Mouse (Mus musculus) Patski (cell line): Measurements from ENCODE around the gene Wdr19. TPM values are rescaled to one million over a fixed set of nuclear protein-coding genes. Genes with fewer than 3 reads are reported as not detected.
"Not testable (repeated sequence)": the region's sequence is repeated elsewhere in the genome, so short reads cannot be mapped to it uniquely, and the experiment has no call there.

Experiments used
- ATAC-seq: fragments of 100-300 bp; one replicate; pipeline ENCODE4 v1.8.0; 2021
- CTCF ChIA-PET: fragments of 350-600 bp; sonication (Branson Sonifier 250); formaldehyde crosslinking; loops from one replicate; lab custom pipeline; 2022; ENCODE audit warnings: inconsistent platforms; lab: Charles Lee
- POLR2A ChIA-PET: fragments of 350-600 bp; sonication (Branson Sonifier 250); formaldehyde crosslinking; loops from one replicate; lab custom pipeline; 2022; ENCODE audit warnings: antibody characterized with exemption, inconsistent platforms; lab: Charles Lee
- DNase-seq: peaks from one replicate; pipeline ENCODE4 v3.0.0-alpha.2; 2011; ENCODE audit warnings: low read depth, low spot score
- H3K27me3 ChIP-seq: fragments of 371-371 bp; one replicate; pipeline ENCODE4 v1.5.1; 2021
- CTCF ChIP-seq: fragments of 100-300 bp; IDR thresholded peaks from one replicate; pipeline ENCODE4 v1.5.1; 2021
- in situ Hi-C: fragments of 300-500 bp; cut with MboI; formaldehyde crosslinking; loops from 3 replicates; pipeline ENCODE4 v1.11.1; 2018; ENCODE audit warnings: low pct_unique_long_range_greater_than_20kb, mixed read lengths
- polyA plus RNA-seq: library from polyadenylated mRNA; unstranded; gene quantifications from one replicate; pipeline ENCODE4 v1.2.3, GENCODE M21; 2021

Gene Wdr19
- polyA plus RNA-seq, 1 experiment from 2014 or later = 29.2 TPM

- in situ Hi-C loops = no loop called here
- TF ChIP-seq CTCF = no peak
- no peaks in the 10 kb centered on the region for H3K27me3 ChIP-seq
- DNase-seq = no peak
- CTCF ChIA-PET = interaction anchor here (1.4 kb wide), 1 partner anchor 13 kb away, joined by 3 read pairs; no protein-coding TSS in a partner anchor
- POLR2A ChIA-PET = interaction anchor here (1.0 kb wide), 1 partner anchor 17 kb away, joined by 4 read pairs; no protein-coding TSS in a partner anchor
- no peak for ATAC-seq
Observed at GRCm38 (mm10) chr5:65250185-65250855, 50.8 kb downstream of the Wdr19 start.

GRCm38 (mm10) chr5:65257910-65258505 lies 58.5 kb downstream of the Wdr19 start:
- no peak for TF ChIP-seq CTCF
- CTCF ChIA-PET = interaction anchor here (1.0 to 2.7 kb wide), 4 partner anchors 15 to 374 kb away, joined by 4 to 8 read pairs (median 6); no protein-coding TSS in a partner anchor

DNA sequence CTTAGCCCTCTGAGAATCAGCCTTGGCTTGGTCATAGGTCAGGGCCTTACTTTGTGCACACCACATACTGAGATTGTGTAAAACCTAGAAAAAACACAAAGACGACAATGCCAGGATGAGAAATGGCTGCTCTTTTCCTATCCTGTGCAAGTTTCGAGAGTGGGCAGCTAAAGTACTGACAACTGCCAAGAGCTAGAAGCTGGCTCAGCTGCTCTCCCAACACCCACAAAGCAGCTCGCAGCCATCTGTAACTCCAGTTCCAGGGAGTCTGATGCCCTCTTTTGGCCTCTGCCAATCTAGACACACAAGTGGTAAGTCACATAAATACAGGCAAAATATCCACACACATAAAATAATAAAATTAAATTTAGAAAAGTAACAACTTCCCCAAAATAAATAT lies 74.5 kb downstream of the Wdr19 start:
- TF ChIP-seq CTCF = no peak
- in situ Hi-C loops = no loop called here

More at GRCm38 (mm10) chr5:65257910-65258505, 58.5 kb downstream of the Wdr19 start:
- in situ Hi-C loops = no loop called here
- ATAC-seq (no peak), DNase-seq (no peak)
- no peaks in the 10 kb centered on the region for H3K27me3 ChIP-seq
- POLR2A ChIA-PET = interaction anchor here (0.8 to 1.3 kb wide), 2 partner anchors 11 to 18 kb away, joined by 3 to 4 read pairs; no protein-coding TSS in a partner anchor

GRCm38 (mm10) chr5:65279133-65279651 lies 79.7 kb downstream of the Wdr19 start:
- TF ChIP-seq CTCF = no peak
- ChIA-PET CTCF (no interaction called here), POLR2A (interaction anchor here (0.9 kb wide), 1 partner anchor 25 kb away, joined by 3 read pairs; no protein-coding TSS in a partner anchor)
- ATAC-seq = no peak
- in situ Hi-C loops = no loop called here
- no peaks in the 10 kb centered on the region for H3K27me3 ChIP-seq
- DNase-seq = no peak

More for the DNA sequence above, 74.5 kb downstream of the Wdr19 start:
- ChIA-PET CTCF (interaction anchor here (0.9 to 1.3 kb wide), 3 partner anchors 8 to 270 kb away, joined by 3 to 4 read pairs (median 3); no protein-coding TSS in a partner anchor), POLR2A (interaction anchor here (1.9 kb wide), 1 partner anchor 10 kb away, joined by 4 read pairs; no protein-coding TSS in a partner anchor)
- DNase-seq (no peak), ATAC-seq (no peak)
- no peaks in the 10 kb centered on the region for H3K27me3 ChIP-seq

GRCm38 (mm10) chr5:65281216-65281615 lies 81.7 kb downstream of the Wdr19 start:
- H3K27me3 ChIP-seq = no peaks in the 10 kb centered on the region
- DNase-seq (no peak), ATAC-seq (no peak)
- POLR2A ChIA-PET = no interaction called here
- CTCF ChIA-PET = interaction anchor here (0.6 kb wide), 1 partner anchor 19 kb away, joined by 3 read pairs; no protein-coding TSS in a partner anchor
- TF ChIP-seq CTCF = no peak
- in situ Hi-C loops = no loop called here

GRCm38 (mm10) chr5:65284171-65284570 lies 84.7 kb downstream of the Wdr19 start:
- DNase-seq = no peak
- CTCF ChIA-PET = interaction anchor here (1.2 kb wide), 1 partner anchor 11 kb away, joined by 4 read pairs; no protein-coding TSS in a partner anchor
- no peaks in the 10 kb centered on the region for H3K27me3 ChIP-seq
- peak; percentile 67 for TF ChIP-seq CTCF
- in situ Hi-C loops = no loop called here
- no peak for ATAC-seq
- POLR2A ChIA-PET = interaction anchor here (2.2 kb wide), 1 partner anchor 9 kb away, joined by 4 read pairs; no protein-coding TSS in a partner anchor

GRCm38 (mm10) chr5:65287751-65288701 lies 88.5 kb downstream of the Wdr19 start:
- in situ Hi-C loops = no loop called here
- DNase-seq = no peak
- POLR2A ChIA-PET = interaction anchor here (0.6 kb wide), 1 partner anchor 237 kb away, joined by 3 read pairs; no protein-coding TSS in a partner anchor
- TF ChIP-seq CTCF = no peak
- CTCF ChIA-PET = interaction anchor here (1.0 kb wide), 1 partner anchor 405 kb away, joined by 3 read pairs; no protein-coding TSS in a partner anchor
- no peak for ATAC-seq
- no peaks in the 10 kb centered on the region for H3K27me3 ChIP-seq

GRCm38 (mm10) chr5:65289009-65289408 lies 89.5 kb downstream of the Wdr19 start:
- H3K27me3 ChIP-seq, ATAC-seq, in situ Hi-C loops, DNase-seq, CTCF ChIA-PET: not testable (repeated sequence)
- POLR2A ChIA-PET = interaction anchor here (0.9 kb wide), 1 partner anchor 60 kb away, joined by 3 read pairs; no protein-coding TSS in a partner anchor

DNA sequence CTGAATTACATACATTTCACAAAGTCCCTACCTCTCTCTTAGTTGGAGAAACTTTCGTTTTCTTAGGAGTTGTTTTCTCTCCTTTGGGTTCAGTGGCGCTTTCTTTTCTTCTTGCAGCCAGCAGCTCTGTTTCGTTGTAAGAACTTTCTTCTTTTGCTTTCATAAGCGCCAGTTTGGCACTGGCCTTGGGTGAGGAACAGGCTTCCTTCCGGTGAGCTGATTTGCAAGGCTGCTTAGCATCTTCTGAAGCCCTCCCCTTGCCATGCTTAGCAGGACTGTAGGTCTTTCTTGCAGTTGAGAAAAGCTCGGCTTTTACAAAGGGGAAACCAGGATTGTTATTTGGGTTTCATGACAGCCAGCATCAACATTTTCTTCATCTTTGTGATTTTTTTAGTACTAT lies 94.1 kb downstream of the Wdr19 start:
- DNase-seq = no peak
- H3K27me3 ChIP-seq = no peaks in the 10 kb centered on the region
- in situ Hi-C loops = no loop called here
- POLR2A ChIA-PET = interaction anchor here (0.9 kb wide), 1 partner anchor 11 kb away, joined by 3 read pairs; no protein-coding TSS in a partner anchor
- CTCF ChIA-PET = interaction anchor here (0.8 to 1.8 kb wide), 6 partner anchors 13 to 290 kb away, joined by 3 to 4 read pairs (median 4); no protein-coding TSS in a partner anchor
- TF ChIP-seq CTCF = no peak
- no peak for ATAC-seq
